Mouse (Mus musculus) forebrain, embryonic 16.5 days (tissue): ENCODE results near the gene Nudt1. TPM values are rescaled to one million over a fixed set of nuclear protein-coding genes. Genes with fewer than 3 reads are reported as not detected.
A peak's percentile ranks its signal among the peaks of the same experiment; 100 is the strongest.

Source experiments
- ATAC-seq: fragments of 200-750 bp; cut with Nextera tagmentation; 2 replicates; pipeline ENCODE4 v1.8.0; 2017; ENCODE audit warnings: mild to moderate bottlenecking, moderate library complexity
- H3K27ac ChIP-seq: fragments of 300-500 bp; sonication (generic); 2 replicates; pipeline ENCODE4 v1.5.1; 2014; ENCODE audit warnings: low read length, control low read depth
- H3K27me3 ChIP-seq: fragments of 300-500 bp; sonication (generic); replicated peaks from 2 replicates; pipeline ENCODE4 v1.6.1; 2014; ENCODE audit warnings: low read length; ENCODE audit not compliant: control insufficient read depth, insufficient read depth
- H3K36me3 ChIP-seq: fragments of 300-500 bp; sonication (generic); 2 replicates; pipeline ENCODE4 v1.6.1; 2014; ENCODE audit not compliant: control insufficient read depth, insufficient read depth
- H3K4me1 ChIP-seq: fragments of 300-500 bp; sonication (generic); replicated peaks from 2 replicates; pipeline ENCODE4 v1.6.1; 2014; ENCODE audit warnings: low read length; ENCODE audit not compliant: control insufficient read depth, insufficient read depth
- H3K4me2 ChIP-seq: fragments of 300-500 bp; sonication (generic); 2 replicates; pipeline ENCODE4 v1.6.1; 2014; ENCODE audit warnings: mild to moderate bottlenecking, low read length, control low read depth
- H3K4me3 ChIP-seq: fragments of 300-500 bp; sonication (generic); replicated peaks from 2 replicates; pipeline ENCODE4 v1.5.1; 2014; ENCODE audit warnings: mild to moderate bottlenecking, low read length, control low read depth
- H3K9ac ChIP-seq: fragments of 300-500 bp; sonication (generic); replicated peaks from 2 replicates; pipeline ENCODE4 v1.6.1; 2014; ENCODE audit warnings: low read depth, low read length, control low read depth
- H3K9me3 ChIP-seq: fragments of 300-500 bp; sonication (generic); 2 replicates; pipeline ENCODE4 v1.6.1; 2016; ENCODE audit warnings: low read length; ENCODE audit not compliant: control insufficient read depth
- WGBS: fragments of 180-500 bp; shearing (Covaris S2); extraction: QIAGEN DNeasy Blood & Tissue Kit; methylation state at CpG from one replicate; pipeline ENCODE4 v1.1.7; 2014; 5-methylcytosine and 5-hydroxymethylcytosine counted together
- polyA plus RNA-seq: library from polyadenylated mRNA; unstranded; fragments of >200 nt; fragmentation: Nextera tagmentation; extraction: Ambion mirVana; gene quantifications from 2 replicates; pipeline ENCODE4 v1.2.1, GENCODE M21; 2015

Nudt1 gene
- polyA plus RNA-seq, 1 experiment from 2014 or later = 19.8 TPM

GRCm38 (mm10) chr5:140371671-140372070 is 50.2 kb downstream of the Nudt1 start:
- WGBS = 76% methylated on average over 3 of the region's 3 CpGs

GRCm38 (mm10) chr5:140373711-140374110 is 52.3 kb downstream of the Nudt1 start:
- WGBS = 92% methylated on average over 2 of the region's 2 CpGs
- peaks cover 5% of the 10 kb centered on the region for H3K4me1 ChIP-seq
- ATAC-seq = no peak
- no peak overlapping the region for H3K9ac ChIP-seq
- H3K4me2 ChIP-seq = no peak overlapping the region
- H3K9me3 ChIP-seq = no peaks in the 10 kb centered on the region
- no peaks in the 10 kb centered on the region for H3K27me3 ChIP-seq
- H3K4me3 ChIP-seq = no peak overlapping the region
- H3K36me3 ChIP-seq = no peaks in the 10 kb centered on the region
- H3K27ac ChIP-seq = no peak overlapping the region

More at GRCm38 (mm10) chr5:140371671-140372070, 50.2 kb downstream of the Nudt1 start:
- Histone ChIP-seq H3K4me2 (no peak overlapping the region), H3K4me1 (peaks cover 5% of the 10 kb centered on the region), H3K27ac (no peak overlapping the region), H3K4me3 (no peak overlapping the region), H3K27me3 (no peaks in the 10 kb centered on the region), H3K9me3 (no peaks in the 10 kb centered on the region), H3K9ac (no peak overlapping the region), H3K36me3 (no peaks in the 10 kb centered on the region)
- ATAC-seq = peak; percentile 78

GRCm38 (mm10) chr5:140374226-140374625 is 52.8 kb downstream of the Nudt1 start:
- H3K4me2 ChIP-seq = no peak overlapping the region
- H3K4me3 ChIP-seq = no peak overlapping the region
- no peaks in the 10 kb centered on the region for H3K36me3 ChIP-seq
- no peaks in the 10 kb centered on the region for H3K27me3 ChIP-seq
- peaks cover 5% of the 10 kb centered on the region for H3K4me1 ChIP-seq
- no peak overlapping the region for H3K9ac ChIP-seq
- no peak for ATAC-seq
- 32% methylated on average over 3 of the region's 3 CpGs for WGBS
- no peaks in the 10 kb centered on the region for H3K9me3 ChIP-seq
- no peak overlapping the region for H3K27ac ChIP-seq

GRCm38 (mm10) chr5:140375249-140375829 is 53.9 kb downstream of the Nudt1 start:
- no peaks in the 10 kb centered on the region for H3K36me3 ChIP-seq
- no peak for ATAC-seq
- H3K27ac ChIP-seq = no peak overlapping the region
- H3K27me3 ChIP-seq = no peaks in the 10 kb centered on the region
- H3K9me3 ChIP-seq = no peaks in the 10 kb centered on the region
- H3K4me3 ChIP-seq = no peak overlapping the region
- no peak overlapping the region for H3K4me2 ChIP-seq
- 92% methylated on average over 4 of the region's 4 CpGs for WGBS
- no peak overlapping the region for H3K9ac ChIP-seq
- peaks cover 5% of the 10 kb centered on the region for H3K4me1 ChIP-seq

- H3K9ac ChIP-seq = no peak overlapping the region
- H3K4me2 ChIP-seq = no peak overlapping the region
- H3K36me3 ChIP-seq = no peaks in the 10 kb centered on the region
- H3K4me1 ChIP-seq = no peaks in the 10 kb centered on the region; the same call in 1 of the 2 replicates
- WGBS = 90% methylated on average over 6 of the region's 6 CpGs
- no peak for ATAC-seq
- no peak overlapping the region for H3K4me3 ChIP-seq
- H3K27me3 ChIP-seq = no peaks in the 10 kb centered on the region
- no peak overlapping the region for H3K27ac ChIP-seq
- no peaks in the 10 kb centered on the region for H3K9me3 ChIP-seq
Observed at GRCm38 (mm10) chr5:140378121-140378853, 56.8 kb downstream of the Nudt1 start.

GRCm38 (mm10) chr5:140379299-140379698 is 57.8 kb downstream of the Nudt1 start:
- Histone ChIP-seq H3K36me3 (no peaks in the 10 kb centered on the region), H3K4me1 (no peaks in the 10 kb centered on the region; the same call in 1 of the 2 replicates), H3K27ac (no peak overlapping the region), H3K27me3 (no peaks in the 10 kb centered on the region), H3K9me3 (no peaks in the 10 kb centered on the region), H3K9ac (no peak overlapping the region), H3K4me2 (no peak overlapping the region), H3K4me3 (no peak overlapping the region)
- ATAC-seq = no peak
- WGBS = 86% methylated on average over 6 of the region's 6 CpGs

- H3K27ac ChIP-seq = no peak overlapping the region
- H3K9me3 ChIP-seq = no peaks in the 10 kb centered on the region
- no peaks in the 10 kb centered on the region for H3K27me3 ChIP-seq
- no peak overlapping the region for H3K4me3 ChIP-seq
- H3K9ac ChIP-seq = no peak overlapping the region
- ATAC-seq = no peak
- no peaks in the 10 kb centered on the region for H3K36me3 ChIP-seq
- no peaks in the 10 kb centered on the region for H3K4me1 ChIP-seq
- no peak overlapping the region for H3K4me2 ChIP-seq
- WGBS = 94% methylated on average over 7 of the region's 7 CpGs
Observed at GRCm38 (mm10) chr5:140381156-140381555, 59.7 kb downstream of the Nudt1 start.

- Histone ChIP-seq H3K27ac (no peak overlapping the region), H3K4me1 (0 out of 2 replicates have a peak, but pooled peaks cover under 1% of the 10 kb centered on the region), H3K9me3 (no peaks in the 10 kb centered on the region), H3K36me3 (no peaks in the 10 kb centered on the region), H3K9ac (no peak overlapping the region), H3K4me2 (no peak overlapping the region), H3K4me3 (no peak overlapping the region), H3K27me3 (no peaks in the 10 kb centered on the region)
- WGBS = 95% methylated on average over 6 of the region's 6 CpGs
- no peak for ATAC-seq
Observed at GRCm38 (mm10) chr5:140382688-140383087, 61.2 kb downstream of the Nudt1 start.

- no peak for ATAC-seq
- no peak overlapping the region for H3K27ac ChIP-seq
- peaks cover 8% of the 10 kb centered on the region for H3K4me1 ChIP-seq
- H3K9ac ChIP-seq = no peak overlapping the region
- 35% methylated on average over 7 of the region's 7 CpGs for WGBS
- no peak overlapping the region for H3K4me3 ChIP-seq
- no peaks in the 10 kb centered on the region for H3K9me3 ChIP-seq
- no peaks in the 10 kb centered on the region for H3K27me3 ChIP-seq
- no peaks in the 10 kb centered on the region for H3K36me3 ChIP-seq
- no peak overlapping the region for H3K4me2 ChIP-seq
Observed at GRCm38 (mm10) chr5:140383559-140383958, 62.1 kb downstream of the Nudt1 start.
